Mouse (Mus musculus) spleen, postnatal 36 days (tissue): Measurements from ENCODE around the gene Clic1.
A peak's percentile ranks its signal among the peaks of the same experiment; 100 is the strongest.

ENCODE experiments used
- DNase-seq, 2 experiments: peaks; one replicate each; pipeline ENCODE4 v3.0.0; 2022; ENCODE audit warnings: low spot score in 2 of 2, mixed read lengths in 1 of 2

Clic1 gene

DNA sequence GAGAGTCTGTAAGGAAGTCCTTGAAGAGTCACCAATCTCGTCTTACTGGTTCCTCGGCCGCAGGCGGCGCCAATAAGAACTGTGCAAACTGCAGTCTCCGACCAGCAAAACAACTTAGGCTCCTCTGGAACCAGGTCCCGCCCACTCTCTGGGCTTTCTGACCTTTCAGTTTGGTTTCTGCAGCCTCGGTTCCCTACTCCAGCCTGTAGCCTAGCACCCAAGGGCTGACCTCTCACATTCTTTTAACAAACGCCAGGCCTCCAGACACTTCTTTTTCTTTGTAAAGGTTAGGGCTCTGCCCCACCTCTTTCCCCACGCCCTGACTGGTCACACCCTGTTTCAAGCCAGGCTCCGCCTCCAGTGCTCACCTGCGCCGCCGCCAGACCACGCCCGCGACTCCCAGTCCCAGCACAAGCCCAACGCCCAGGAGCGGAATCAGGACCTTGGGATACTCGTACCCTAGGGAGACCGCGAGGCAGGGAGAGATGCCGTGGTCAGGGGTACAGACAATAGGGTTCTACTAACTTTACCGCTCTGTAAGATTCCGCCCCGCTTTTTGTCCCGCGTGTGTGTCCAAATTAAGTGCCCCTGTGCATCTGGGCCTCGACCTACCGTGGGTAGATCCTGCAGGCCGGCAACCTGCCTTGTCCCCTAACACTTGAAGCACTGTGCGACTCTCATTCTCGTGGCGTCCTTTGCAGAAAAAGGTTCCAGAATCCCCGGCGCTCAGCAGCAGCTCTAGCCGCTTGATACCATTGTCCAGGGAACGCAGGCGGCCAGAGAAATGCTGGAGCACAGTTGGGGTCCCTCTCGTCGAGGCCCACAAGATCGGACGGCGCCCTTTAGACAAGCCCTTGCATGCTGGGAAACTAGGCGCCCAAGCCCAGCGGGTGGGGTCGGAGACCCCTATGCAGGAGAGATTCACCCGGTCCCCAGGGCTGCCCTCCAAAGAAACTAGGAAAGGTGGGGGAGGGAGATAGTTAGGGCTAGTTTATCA, 15.5 kb downstream of the Clic1 start, which contains the start of gene Ly6g6c:
Gene Ly6g6c (plus strand): TSS at position 438 of the 997 bp plus-strand sequence.
- DNase-seq, result peak; percentile 35 to 37

GRCm38 (mm10) chr17:35066084-35066483, 16.3 kb downstream of the Clic1 start, which contains the start of gene Mpig6b:
Mpig6b (minus strand) TSS chr17:35066184.
- DNase-seq, result no peak

GRCm38 (mm10) chr17:35068213-35068914, 18.6 kb downstream of the Clic1 start:
- no peak for DNase-seq

GRCm38 (mm10) chr17:35070556-35071229, 20.9 kb downstream of the Clic1 start:
- no peak for DNase-seq

DNA sequence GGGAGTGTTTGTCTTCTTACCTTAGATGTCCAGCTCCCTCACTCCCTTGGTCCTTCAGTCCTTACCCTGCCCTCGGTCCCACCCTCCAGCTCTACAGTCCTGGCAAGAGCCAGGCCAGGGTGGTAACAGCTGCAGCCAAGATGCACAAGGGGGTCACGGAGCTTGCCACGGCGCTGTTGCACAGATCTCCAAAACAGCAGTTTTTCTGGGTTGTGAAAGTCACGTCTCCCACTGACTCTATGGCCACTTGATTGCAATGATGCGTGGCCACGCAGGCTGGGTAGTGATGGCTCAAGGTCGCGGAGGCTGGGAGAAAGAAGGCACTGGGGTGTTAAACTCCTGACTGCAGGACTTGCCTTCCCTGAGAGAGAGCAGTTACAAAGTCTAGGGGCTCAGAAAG, 21.7 kb downstream of the Clic1 start:
- no peak for DNase-seq

- no peak for DNase-seq
Observed at GRCm38 (mm10) chr17:35074097-35074496, 24.3 kb downstream of the Clic1 start.

- no peak for DNase-seq
Observed at GRCm38 (mm10) chr17:35076507-35077176, 26.9 kb downstream of the Clic1 start, which contains the start of gene Ly6g6e. Ly6g6e (plus strand) TSS chr17:35076902.

DNA sequence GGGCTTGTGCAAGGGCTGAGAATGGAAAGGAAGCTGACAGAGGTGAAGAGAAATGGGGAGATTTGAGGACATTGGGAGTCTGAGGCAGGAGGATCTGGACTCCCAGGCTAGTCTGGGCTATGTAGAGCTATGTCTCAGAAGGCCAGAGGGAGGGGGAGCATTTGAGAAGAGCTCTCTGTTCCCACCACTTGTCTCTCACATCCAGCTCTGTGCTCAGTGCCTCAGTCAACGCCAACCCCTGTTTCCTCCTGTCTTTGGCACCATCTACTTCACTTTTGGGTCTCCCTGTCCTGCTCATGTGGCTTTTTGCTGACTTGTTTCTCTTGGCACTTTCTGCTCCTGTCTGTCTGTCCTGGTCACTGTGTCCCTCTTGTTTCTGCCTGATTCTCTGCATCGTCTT, 27.5 kb downstream of the Clic1 start:
- DNase-seq, result no peak

- DNase-seq, result peak in 1 of 2 experiments; percentile 26
Observed at GRCm38 (mm10) chr17:35077786-35078233, 28.0 kb downstream of the Clic1 start, which contains the start of gene Ly6g6d. Ly6g6d (minus strand) TSS chr17:35078065.

GRCm38 (mm10) chr17:35079778-35080177, 30.0 kb downstream of the Clic1 start:
- peak; percentile 20 to 41 for DNase-seq

- DNase-seq, result no peak
Observed at GRCm38 (mm10) chr17:35080248-35080647, 30.5 kb downstream of the Clic1 start.

DNA sequence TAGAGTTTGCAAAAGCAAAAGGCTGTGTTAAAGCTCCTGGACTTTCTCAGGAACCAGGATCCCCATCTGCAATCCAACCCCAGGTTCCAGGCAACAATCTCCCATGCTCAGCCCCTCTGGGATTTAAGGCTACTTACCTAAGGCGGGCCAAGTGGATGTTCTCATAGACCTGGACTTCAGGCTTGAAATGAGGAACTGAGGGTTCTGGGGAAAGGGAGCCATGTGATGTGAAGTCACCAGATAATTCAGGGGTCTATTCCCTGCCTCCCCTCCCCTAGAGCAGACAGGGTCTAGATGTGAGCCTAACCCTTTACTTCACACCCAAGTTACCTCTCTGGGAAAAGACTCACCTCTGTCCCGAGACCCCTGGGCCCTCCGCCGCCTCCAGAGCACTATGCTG, 30.9 kb downstream of the Clic1 start:
- no peak for DNase-seq

DNA sequence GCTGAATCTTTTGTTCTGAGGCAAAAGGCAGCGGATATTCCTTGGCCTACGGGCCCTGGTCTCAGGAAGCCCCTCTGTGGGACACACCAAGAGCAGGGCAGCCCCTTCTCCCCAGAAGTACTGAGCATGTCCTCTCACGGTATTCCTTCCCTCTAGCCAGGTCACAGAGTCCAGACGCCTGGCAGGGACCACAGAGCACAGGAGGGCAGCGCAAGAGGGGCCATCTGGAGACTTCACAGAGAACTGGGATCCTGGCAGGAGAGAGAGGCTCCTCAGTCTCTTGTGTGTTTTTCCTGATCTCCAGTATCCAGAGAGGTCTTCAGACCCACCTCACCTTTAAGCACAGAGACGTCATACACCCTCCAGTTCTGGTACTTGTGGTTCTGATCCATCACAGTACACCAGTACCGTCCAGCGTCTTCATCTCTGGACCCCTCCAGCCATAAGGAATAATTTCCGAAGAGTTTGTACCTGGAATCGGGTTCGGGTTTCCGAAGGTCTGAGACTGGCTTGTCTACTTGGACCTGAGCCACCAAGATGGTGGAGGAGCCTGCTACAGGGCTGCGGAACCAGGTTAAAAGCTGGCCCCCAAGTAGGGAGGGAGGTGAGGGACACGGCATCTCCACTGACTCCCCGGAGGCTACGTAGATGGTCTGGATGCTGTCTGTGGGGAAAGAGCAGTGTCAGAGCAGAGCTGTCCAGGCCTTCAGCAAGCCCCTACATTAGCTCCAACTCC, 33.2 kb downstream of the Clic1 start:
- DNase-seq, result no peak

GRCm38 (mm10) chr17:35083929-35084497, 34.2 kb downstream of the Clic1 start:
- DNase-seq, result no peak

- no peak for DNase-seq
Observed at GRCm38 (mm10) chr17:35085208-35085865, 35.6 kb downstream of the Clic1 start, which contains the start of gene Ly6g6f. Ly6g6f (minus strand) TSS chr17:35085610.

DNA sequence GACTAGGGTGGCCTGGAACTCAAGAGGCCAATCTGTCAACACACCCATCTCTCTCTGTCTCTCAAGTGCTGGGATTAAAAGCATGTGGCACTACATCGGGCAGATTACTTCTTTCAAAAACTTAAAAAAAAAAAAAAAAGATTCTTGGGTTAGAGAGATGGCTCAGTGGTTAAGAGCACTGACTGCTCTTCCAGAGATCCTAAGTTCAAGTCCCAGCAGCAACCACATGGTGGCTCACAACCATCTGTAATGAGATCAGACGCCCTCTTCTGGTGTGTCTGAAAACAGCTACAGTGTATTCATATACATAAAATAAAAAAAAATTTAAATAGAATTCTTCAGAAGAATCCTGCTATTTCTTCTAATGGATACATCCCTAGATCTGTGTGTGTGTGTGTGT, 38.4 kb downstream of the Clic1 start:
- no peak for DNase-seq

DNA sequence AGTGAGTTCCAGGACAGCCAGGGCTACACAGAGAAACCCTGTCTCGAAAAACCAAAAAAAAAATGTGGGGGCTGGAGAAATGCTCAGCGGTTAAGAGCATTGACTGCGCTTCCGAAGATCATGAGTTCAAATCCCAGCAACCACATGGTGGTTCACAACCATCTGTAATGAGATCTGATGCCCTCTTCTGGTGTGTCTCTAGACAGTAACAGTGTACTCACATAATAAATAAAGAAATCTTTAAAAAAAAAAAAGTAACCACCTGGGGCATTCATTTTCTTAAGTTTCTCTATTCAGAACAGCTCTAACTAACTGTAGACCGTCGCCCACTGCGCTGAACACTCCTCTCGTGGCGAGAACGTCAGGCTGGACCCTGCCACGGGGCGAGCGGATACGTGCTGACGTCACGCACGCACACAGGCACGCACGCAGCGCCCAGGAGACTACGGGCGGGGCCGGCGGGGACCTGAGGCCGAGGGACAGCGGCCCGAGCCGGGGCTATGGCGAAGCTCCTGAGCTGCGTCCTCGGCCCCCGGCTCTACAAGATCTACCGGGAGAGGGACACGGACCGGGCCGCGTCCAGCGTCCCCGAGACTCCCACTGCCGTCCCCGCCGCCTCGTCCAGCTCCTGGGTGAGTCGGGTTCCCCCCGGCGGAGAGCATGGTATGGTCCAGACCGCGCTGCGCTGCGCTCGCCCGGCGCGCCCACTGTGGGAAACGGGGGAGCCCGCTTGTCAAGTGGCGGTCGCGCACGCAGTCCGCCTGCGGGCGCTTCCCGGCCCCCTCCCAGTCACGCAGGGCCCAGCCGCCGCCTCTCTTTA, 39.3 kb downstream of the Clic1 start, which contains the start of gene Abhd16a:
Gene Abhd16a (plus strand): TSS at position 439 of the 820 bp plus-strand sequence.
- peak; percentile 94 for DNase-seq

DNA sequence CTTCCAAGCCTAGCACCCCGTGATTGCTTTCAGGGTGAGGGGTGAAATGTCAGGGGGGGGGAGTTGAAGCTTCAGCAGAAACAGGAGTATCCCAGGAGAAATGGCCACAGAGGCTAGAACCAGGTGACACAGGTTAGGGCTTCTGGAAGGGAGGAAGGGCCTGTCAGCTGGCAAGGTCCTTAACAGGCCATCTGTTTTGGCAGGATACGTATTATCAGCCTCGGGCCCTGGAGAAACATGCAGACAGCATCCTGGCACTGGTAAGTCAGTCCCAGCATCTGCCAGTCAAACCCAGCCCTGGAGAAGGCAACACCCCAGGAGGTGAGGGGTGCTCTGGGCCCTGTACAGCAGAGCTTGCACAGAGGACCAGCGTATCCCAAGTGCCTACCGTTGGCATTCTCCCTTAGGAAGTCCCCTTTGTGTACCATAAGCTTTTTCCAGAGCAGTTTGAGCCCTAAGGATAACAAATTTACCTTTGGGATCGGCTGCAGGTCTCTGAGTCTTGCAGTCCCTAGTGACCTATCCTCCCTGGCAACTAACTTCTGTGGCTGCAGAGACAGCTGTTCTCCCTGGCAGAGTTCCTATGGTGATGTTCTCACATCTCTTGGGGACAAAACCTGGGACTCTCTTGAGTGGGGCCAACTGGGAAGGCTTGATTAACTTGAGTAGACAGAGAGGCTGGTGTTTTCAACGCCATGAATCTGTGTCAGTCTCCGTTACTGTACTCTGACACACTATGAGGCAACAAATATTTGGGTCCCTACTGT, 40.6 kb downstream of the Clic1 start:
- peak; percentile 51 to 61 for DNase-seq
